Mouse (Mus musculus) lung, postnatal 0 days (tissue): Measurements from ENCODE around the gene Aph1a.

ENCODE experiments used
- CTCF ChIP-seq: IDR thresholded peaks from 2 replicates; pipeline ENCODE4 v1.5.1; 2016; ENCODE audit warnings: antibody characterized with exemption, mild to moderate bottlenecking
- EP300 ChIP-seq: IDR thresholded peaks from 2 replicates; pipeline ENCODE4 v1.6.1; 2016; ENCODE audit warnings: antibody characterized with exemption, mild to moderate bottlenecking, control low read depth

DNA sequence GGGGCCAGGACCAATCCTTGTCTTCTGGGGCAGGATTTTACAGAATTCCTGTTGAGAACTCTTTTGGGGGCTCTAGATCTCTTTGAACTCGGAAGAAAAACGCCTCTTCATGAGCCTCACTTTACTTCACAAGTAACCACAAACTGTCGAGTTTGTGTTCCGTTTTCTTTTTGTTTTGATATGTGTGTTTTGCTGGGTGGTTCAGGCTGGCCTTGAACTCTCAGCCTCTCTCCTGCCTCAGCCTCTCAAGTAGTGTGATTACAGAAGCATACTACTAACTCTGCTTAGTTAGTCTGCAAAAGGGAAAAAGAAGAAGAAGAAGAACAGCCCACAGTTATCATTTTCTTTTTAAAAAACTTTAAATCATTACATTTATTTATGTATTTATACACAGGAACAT, 30.4 kb downstream of the Aph1a start:
- TF ChIP-seq CTCF (no peak), EP300 (no peak)
